In the genomic region with DNA sequence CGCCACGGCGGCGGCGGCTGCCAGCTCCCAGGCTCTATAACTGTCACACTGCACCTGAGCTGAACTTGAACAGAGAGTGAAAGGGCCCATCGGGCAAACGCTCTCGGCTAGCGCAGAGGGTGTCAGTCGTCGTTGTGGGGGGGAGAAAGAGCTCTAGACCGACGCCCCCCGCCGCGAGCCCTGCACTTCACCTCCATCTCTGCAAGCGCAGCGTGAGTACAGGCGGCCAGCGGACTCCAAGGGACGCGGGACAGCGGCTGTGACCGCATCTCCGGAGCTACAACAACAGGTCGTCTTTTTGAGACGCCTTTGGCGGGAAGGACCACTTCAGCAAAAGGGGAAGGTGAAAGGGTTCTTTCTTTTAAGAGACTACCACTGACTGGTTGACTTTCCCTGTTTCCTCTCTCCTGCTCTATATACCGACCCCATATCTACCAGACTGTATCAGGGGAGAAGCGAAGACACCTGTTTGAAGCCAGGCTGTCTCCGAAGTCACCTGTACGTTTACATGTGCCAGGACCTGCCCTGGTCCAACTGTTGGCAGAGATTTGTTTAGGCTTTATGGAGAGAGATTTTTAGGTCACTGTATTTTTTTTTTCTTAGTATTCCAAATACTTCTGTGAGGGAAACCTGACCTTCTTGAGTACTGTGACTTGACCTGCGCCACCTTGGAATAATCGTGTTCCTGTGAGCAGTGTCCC, we compare ENCODE assay signal across 9 mouse cellular contexts. TPM values are rescaled to one million over a fixed set of nuclear protein-coding genes. Genes with fewer than 3 reads are reported as not detected.
DNase-seq lines count a peak whose midpoint lies in the region; ATAC-seq and TF ChIP-seq lines count a peak whose summit lies in the region.
"Had no signal": no experiment of that assay in that cellular context is flagged by ENCODE, and none has a peak within 500 bp of the region (broad histone marks: within the 10 kb centered on the region; RNA-seq: fewer than 3 reads in every experiment).

Kcnd2 (plus strand) TSS at position 13 of the 701 bp plus-strand sequence.

- peak within 1 kb of the TSS; percentile 65 for H3K4me3 ChIP-seq in kidney, postnatal 0 days (replicated peaks; ENCODE audit: low read depth, low read length)
- peak within 1 kb of the TSS; percentile 83 for H3K4me3 ChIP-seq in heart, embryonic 16.5 days (ENCODE audit: low read length)
- H3K4me3 ChIP-seq in limb, embryonic 11.5 days (ENCODE audit: low read depth, low read length) = peak within 1 kb of the TSS; percentile 57
- H3K4me3 ChIP-seq in stomach, embryonic 16.5 days (replicated peaks; ENCODE audit: low read length) = peak within 1 kb of the TSS; percentile 64

- H3K27ac ChIP-seq in kidney, postnatal 0 days = no peak within 1 kb of the TSS
- peak within 1 kb of the TSS; percentile 8; the same call in 1 of the 2 replicates for H3K27ac ChIP-seq in heart, embryonic 16.5 days (ENCODE audit: low read length)
- H3K27ac ChIP-seq in limb, embryonic 11.5 days (replicated peaks; ENCODE audit: low read depth, low read length) = no peak within 1 kb of the TSS
- H3K27ac ChIP-seq in stomach, embryonic 16.5 days (ENCODE audit: low read length) = no peak within 1 kb of the TSS

- peak; percentile 41; the same call in 1 of the 2 replicates for ATAC-seq in kidney, postnatal 0 days (replicated peaks; ENCODE audit: low FRiP score, low read depth)
- ATAC-seq in heart, embryonic 16.5 days (replicated peaks; ENCODE audit: extremely low read depth, insufficient read depth, low FRiP score) = peak; percentile 50; the same call in 1 of the 2 replicates
- peak; percentile 45; the same call in 1 of the 2 replicates for ATAC-seq in limb, embryonic 11.5 days (ENCODE audit: insufficient number of reproducible peaks, low FRiP score, low TSS enrichment, low read depth)
- no peak for ATAC-seq in stomach, embryonic 16.5 days (ENCODE audit: insufficient read depth, low FRiP score)
- ATAC-seq in activated CD4-positive, CD25-positive, alpha-beta regulatory T cell, adult 4 months = no peak

- H3K4me1 ChIP-seq in kidney, postnatal 0 days (replicated peaks; ENCODE audit: insufficient read depth, low read length) = no peaks in the 10 kb centered on the region
- peaks cover 3% of the 10 kb centered on the region; the same call in 1 of the 2 replicates for H3K4me1 ChIP-seq in heart, embryonic 16.5 days (ENCODE audit: control insufficient read depth, insufficient read depth, low read length)
- H3K4me1 ChIP-seq in limb, embryonic 11.5 days (ENCODE audit: control insufficient read depth, insufficient read depth, low read length) = no peaks in the 10 kb centered on the region
- no peaks in the 10 kb centered on the region for H3K4me1 ChIP-seq in stomach, embryonic 16.5 days (ENCODE audit: control insufficient read depth, insufficient read depth, low read length)

- H3K27me3 ChIP-seq in kidney, postnatal 0 days (ENCODE audit: insufficient read depth, low read length) = no peaks in the 10 kb centered on the region; the same call in 1 of the 2 replicates
- H3K27me3 ChIP-seq in heart, embryonic 16.5 days (ENCODE audit: control insufficient read depth, insufficient read depth, low read length) = peaks cover 8% of the 10 kb centered on the region
- peaks cover 4% of the 10 kb centered on the region; the same call in 1 of the 2 replicates for H3K27me3 ChIP-seq in limb, embryonic 11.5 days (ENCODE audit: control insufficient read depth, insufficient read depth, low read length)
- no peaks in the 10 kb centered on the region; the same call in 1 of the 2 replicates for H3K27me3 ChIP-seq in stomach, embryonic 16.5 days (ENCODE audit: control insufficient read depth, insufficient read depth, low read length)

- WGBS in kidney, postnatal 0 days = 11% methylated on average over 34 of the region's 34 CpGs
- 10% methylated on average over 34 of the region's 34 CpGs for WGBS in heart, embryonic 16.5 days
- WGBS in limb, embryonic 11.5 days = 8% methylated on average over 34 of the region's 34 CpGs
- WGBS in stomach, embryonic 16.5 days = 10% methylated on average over 34 of the region's 34 CpGs

- H3K9ac ChIP-seq in kidney, postnatal 0 days (ENCODE audit: low read depth, low read length) = peak within 1 kb of the TSS; percentile 57
- peak within 1 kb of the TSS; percentile 81 for H3K9ac ChIP-seq in heart, embryonic 16.5 days (ENCODE audit: low read length)
- peak within 1 kb of the TSS; percentile 69 for H3K9ac ChIP-seq in limb, embryonic 11.5 days (ENCODE audit: low read length)
- peak within 1 kb of the TSS; percentile 70 for H3K9ac ChIP-seq in stomach, embryonic 16.5 days (ENCODE audit: low read length)

- DNase-seq in kidney, postnatal 0 days (ENCODE audit: low spot score) = peak; percentile 22
- DNase-seq in kidney, postnatal 14 days = no peak
- peak; percentile 61 for DNase-seq in embryo, embryonic 11 days
- no peak for DNase-seq in limb, embryonic 11.5 days (ENCODE audit: low spot score)
- no peak for DNase-seq in gastrocnemius, postnatal 14 days

- intact Hi-C loops in gastrocnemius, postnatal 14 days (cut with DNase I; ENCODE audit: low total_unique reads) = no loop called here

- no peaks in the 10 kb centered on the region for H3K36me3 ChIP-seq in kidney, postnatal 0 days (ENCODE audit: insufficient read depth, low read length)
- H3K36me3 ChIP-seq in heart, embryonic 16.5 days (ENCODE audit: control insufficient read depth, insufficient read depth) = no peaks in the 10 kb centered on the region
- no peaks in the 10 kb centered on the region for H3K36me3 ChIP-seq in limb, embryonic 11.5 days (ENCODE audit: control insufficient read depth, insufficient read depth, low read length)
- H3K36me3 ChIP-seq in stomach, embryonic 16.5 days (ENCODE audit: control insufficient read depth, insufficient read depth, low read length) = no peaks in the 10 kb centered on the region

- H3K4me2 ChIP-seq in kidney, postnatal 0 days (ENCODE audit: low read length) = peak within 1 kb of the TSS; percentile 100
- H3K4me2 ChIP-seq in heart, embryonic 16.5 days (ENCODE audit: low read depth, low read length) = peak within 1 kb of the TSS; percentile 94
- H3K4me2 ChIP-seq in limb, embryonic 11.5 days (ENCODE audit: low read depth, severe bottlenecking) = peak within 1 kb of the TSS; percentile 90
- peak within 1 kb of the TSS; percentile 98 for H3K4me2 ChIP-seq in stomach, embryonic 16.5 days (ENCODE audit: low read depth, low read length)

- no peaks in the 10 kb centered on the region for H3K9me3 ChIP-seq in kidney, postnatal 0 days (replicated peaks; ENCODE audit: low read length)
- no peaks in the 10 kb centered on the region for H3K9me3 ChIP-seq in heart, embryonic 16.5 days (replicated peaks; ENCODE audit: control insufficient read depth, low read length)
- no peaks in the 10 kb centered on the region for H3K9me3 ChIP-seq in limb, embryonic 11.5 days (ENCODE audit: control insufficient read depth, low read length)
- H3K9me3 ChIP-seq in stomach, embryonic 16.5 days (replicated peaks; ENCODE audit: control insufficient read depth, low read length) = no peaks in the 10 kb centered on the region

- TF ChIP-seq CTCF in kidney, postnatal 0 days (IDR thresholded peaks at IDR 0.05; ENCODE audit: low read depth) = no peak

RNA-seq across cellular contexts. Expression of gene Kcnd2, which starts in this region (rescaled TPM):
- polyA plus RNA-seq in kidney, postnatal 0 days (2015; fragmentation: Nextera tagmentation; extraction: Ambion mirVana) = 1.8 and 1.9 TPM in 2 replicates
- 1.5 and 1.8 TPM in 2 replicates for polyA plus RNA-seq in heart, embryonic 16.5 days (2015; fragmentation: Nextera tagmentation; extraction: Ambion mirVana)
- polyA plus RNA-seq in limb, embryonic 11.5 days (2014; fragmentation: Nextera tagmentation; extraction: Ambion mirVana) = 1.4 and 1.5 TPM in 2 replicates
- polyA plus RNA-seq in stomach, embryonic 16.5 days (2015; fragmentation: Nextera tagmentation; extraction: Ambion mirVana) = 0.41 and 0.57 TPM in 2 replicates
- polyA plus RNA-seq in activated CD4-positive, CD25-positive, alpha-beta regulatory T cell, adult 4 months (2017; shearing (Covaris generic)) = not detected
- under 1 TPM; 0.04 to 0.09 TPM for total RNA-seq in gastrocnemius, postnatal 14 days (2021)
- total RNA-seq: hematopoietic stem cell, adult 5-6 weeks had no signal

Comparison
In these comparisons a context has a peak if more than half of its experiments do, and no peak if none do; other contexts are left out.
1. DNase-seq: peak in kidney, postnatal 0 days (single experiment) and embryo, embryonic 11 days (single experiment); none in kidney, postnatal 14 days (single experiment), limb, embryonic 11.5 days (single experiment) and gastrocnemius, postnatal 14 days (single experiment).
2. ATAC-seq: peak in kidney, postnatal 0 days (single experiment), heart, embryonic 16.5 days (single experiment) and limb, embryonic 11.5 days (single experiment); none in stomach, embryonic 16.5 days (single experiment) and activated CD4-positive, CD25-positive, alpha-beta regulatory T cell, adult 4 months (single experiment).
3. Peak in every context shown above with its lines, with median percentiles within 50 percentile points of each other: H3K4me2 ChIP-seq, H3K4me3 ChIP-seq and H3K9ac ChIP-seq.